Mouse (Mus musculus) layer of hippocampus, adult 9-11 months (tissue): ENCODE data around the gene Olfr1.

ENCODE experiments used
- DNase-seq: peaks from one replicate; pipeline ENCODE4 v3.0.0; 2022

The Olfr1 gene

DNA sequence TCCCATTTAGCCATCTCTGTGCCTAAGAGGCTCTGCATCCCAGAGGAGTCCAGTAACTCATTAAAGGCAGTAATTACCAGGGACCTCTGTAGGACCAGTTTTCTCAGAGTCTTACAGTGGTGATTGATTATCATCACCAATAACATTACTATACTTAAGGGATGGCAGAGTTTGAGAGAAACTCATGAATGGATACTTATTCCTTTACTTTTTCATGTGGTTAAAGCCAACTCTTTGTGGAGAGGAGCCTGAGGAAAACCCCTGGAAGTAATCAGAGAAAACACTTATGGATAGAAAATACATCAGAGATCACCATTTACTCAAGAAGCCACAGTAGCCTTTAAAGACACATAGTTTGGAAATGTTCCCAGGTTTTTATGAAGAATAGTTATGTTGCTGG lies at the start of gene Olfr1:
TSS of gene Olfr1 (minus strand) at position 101 of the 400 bp plus-strand sequence.
- DNase-seq, result no peak

GRCm38 (mm10) chr11:73428377-73428776 lies 29.0 kb upstream of the Olfr1 start, which contains the start of gene Olfr378:
TSS of gene Olfr378 (minus strand) at chr11:73428477.
- DNase-seq, result no peak

- no peak for DNase-seq
Observed at GRCm38 (mm10) chr11:73395374-73395773, 4.0 kb downstream of the Olfr1 start.

DNA sequence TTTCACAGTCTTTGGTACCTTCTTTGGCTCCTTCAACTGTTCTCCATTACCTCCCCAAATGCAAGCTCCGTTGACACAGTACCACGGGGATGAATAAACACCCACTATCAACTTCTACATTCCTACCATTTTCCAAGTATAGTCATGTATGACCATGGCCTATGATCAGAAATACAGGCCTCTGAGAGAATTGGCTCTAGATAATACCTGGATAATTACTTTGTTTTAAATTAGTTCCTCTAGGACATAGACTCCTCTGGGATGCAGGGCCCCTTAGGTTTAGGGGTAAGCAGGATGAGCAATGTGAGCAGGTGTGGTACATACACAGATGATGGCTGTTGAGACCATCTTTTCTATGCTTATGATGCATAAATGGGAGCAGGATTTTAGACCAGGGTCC lies 28.5 kb downstream of the Olfr1 start, which contains the start of gene Olfr376:
TSS of gene Olfr376 (plus strand) at position 301 of the 400 bp plus-strand sequence.
- DNase-seq, result no peak

DNA sequence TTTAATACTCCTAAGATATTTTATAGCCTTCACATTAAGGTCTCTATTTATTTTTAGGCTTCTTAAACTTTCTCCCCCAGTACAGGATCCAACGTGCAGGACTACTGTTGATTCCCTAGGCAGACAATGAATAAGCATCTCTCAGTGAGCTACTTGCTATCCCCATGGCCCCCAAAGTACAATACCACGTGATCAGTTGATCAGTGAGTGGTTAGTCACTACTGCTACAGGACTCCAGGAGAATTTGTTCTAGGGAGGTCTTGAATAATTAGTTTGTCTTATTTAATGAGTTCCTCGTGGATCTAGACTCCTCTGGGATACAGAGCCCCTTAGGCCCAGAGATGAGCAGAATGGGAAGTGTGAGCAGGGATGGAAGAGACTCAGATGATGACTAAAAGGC lies 48.9 kb downstream of the Olfr1 start, which contains the start of gene Olfr20:
TSS of gene Olfr20 (plus strand) at position 301 of the 400 bp plus-strand sequence.
- DNase-seq, result no peak
